Mouse (Mus musculus) kidney, adult 2 months (tissue): ENCODE data around the gene Chrnd.

Experiments used
- CTCF ChIP-seq: fragments of 200-500 bp; conservative IDR thresholded peaks from 2 replicates; pipeline ENCODE4 v1.5.1; 2011; ENCODE audit warnings: low read depth, mild to moderate bottlenecking, control low read depth, low read length, moderate library complexity, mixed read lengths; ENCODE audit not compliant: insufficient read depth, insufficient read length
- POLR2A ChIP-seq: fragments of 200-500 bp; IDR thresholded peaks from one replicate; pipeline ENCODE4 v1.6.1; 2011; ENCODE audit warnings: low read depth, low read length, control low read depth

- no peak for TF ChIP-seq POLR2A
- no peak for TF ChIP-seq CTCF
These were observed 9.5 kb upstream of the Chrnd start for GRCm38 (mm10) chr1:87180896-87181295.
